Mouse (Mus musculus) lung, postnatal 10 days (tissue): Measurements from ENCODE around the gene Fam126b.
"Not testable (repeated sequence)": the region's sequence is repeated elsewhere in the genome, so short reads cannot be mapped to it uniquely, and the experiment has no call there.

Experiments used
- DNase-seq: peaks from one replicate; pipeline ENCODE4 v3.0.0; 2021

The Fam126b gene

GRCm38 (mm10) chr1:58568456-58569130 is 17.5 kb downstream of the Fam126b start:
- DNase-seq, result no peak

- DNase-seq, result no peak
Observed at GRCm38 (mm10) chr1:58566621-58567020, 19.5 kb downstream of the Fam126b start.

GRCm38 (mm10) chr1:58564981-58565380 is 21.1 kb downstream of the Fam126b start:
- DNase-seq, result no peak

- DNase-seq, result peak; percentile 56
Observed at GRCm38 (mm10) chr1:58562455-58562854, 23.7 kb downstream of the Fam126b start.

GRCm38 (mm10) chr1:58560370-58560769 is 25.8 kb downstream of the Fam126b start:
- DNase-seq, result not testable (repeated sequence)

- DNase-seq, result no peak
Observed at GRCm38 (mm10) chr1:58541386-58541785, 44.7 kb downstream of the Fam126b start.

GRCm38 (mm10) chr1:58507249-58507648 is 78.9 kb downstream of the Fam126b start:
- no peak for DNase-seq

GRCm38 (mm10) chr1:58504577-58505254 is 81.4 kb downstream of the Fam126b start, which contains the start of gene Orc2:
Gene Orc2 (minus strand): TSS chr1:58505109.
- DNase-seq, result peak; percentile 94

- no peak for DNase-seq
Observed at GRCm38 (mm10) chr1:58503793-58504370, 82.2 kb downstream of the Fam126b start.

- no peak for DNase-seq
Observed at GRCm38 (mm10) chr1:58503134-58503533, 83.0 kb downstream of the Fam126b start.

- no peak for DNase-seq
Observed at GRCm38 (mm10) chr1:58498758-58499157, 87.4 kb downstream of the Fam126b start.

GRCm38 (mm10) chr1:58497678-58498077 is 88.4 kb downstream of the Fam126b start:
- DNase-seq, result no peak

GRCm38 (mm10) chr1:58495603-58496002 is 90.5 kb downstream of the Fam126b start:
- no peak for DNase-seq

- DNase-seq, result no peak
Observed at GRCm38 (mm10) chr1:58482647-58483046, 103.5 kb downstream of the Fam126b start.

- DNase-seq, result no peak
Observed at GRCm38 (mm10) chr1:58475662-58476061, 110.5 kb downstream of the Fam126b start.
